Mouse (Mus musculus) megakaryocyte, adult 5-6 weeks (primary cell): Measurements from ENCODE around the gene C77080. TPM values are rescaled to one million over a fixed set of nuclear protein-coding genes. Genes with fewer than 3 reads are reported as not detected.
"Not testable (repeated sequence)": the region's sequence is repeated elsewhere in the genome, so short reads cannot be mapped to it uniquely, and the experiment has no call there.

Source experiments
- ATAC-seq: 2 replicates; pipeline ENCODE4 v1.8.0; 2016; ENCODE audit warnings: mild to moderate bottlenecking, inconsistent platforms; ENCODE audit not compliant: poor library complexity, severe bottlenecking
- total RNA-seq, 2 experiments: library from RNA; stranded (forward) in 1 of 2; stranded (reverse) in 1 of 2; fragments of 153-499, 151-499 nt in 1 of 2; fragments of 221-1000, 200-1000 nt in 1 of 2; gene quantifications; 2 replicates each; pipeline versions ENCODE4 v1.2.3 to v1.2.4; 2015 to 2017

Gene C77080
- total RNA-seq, 2 experiments from 2014 or later: not detected

DNA sequence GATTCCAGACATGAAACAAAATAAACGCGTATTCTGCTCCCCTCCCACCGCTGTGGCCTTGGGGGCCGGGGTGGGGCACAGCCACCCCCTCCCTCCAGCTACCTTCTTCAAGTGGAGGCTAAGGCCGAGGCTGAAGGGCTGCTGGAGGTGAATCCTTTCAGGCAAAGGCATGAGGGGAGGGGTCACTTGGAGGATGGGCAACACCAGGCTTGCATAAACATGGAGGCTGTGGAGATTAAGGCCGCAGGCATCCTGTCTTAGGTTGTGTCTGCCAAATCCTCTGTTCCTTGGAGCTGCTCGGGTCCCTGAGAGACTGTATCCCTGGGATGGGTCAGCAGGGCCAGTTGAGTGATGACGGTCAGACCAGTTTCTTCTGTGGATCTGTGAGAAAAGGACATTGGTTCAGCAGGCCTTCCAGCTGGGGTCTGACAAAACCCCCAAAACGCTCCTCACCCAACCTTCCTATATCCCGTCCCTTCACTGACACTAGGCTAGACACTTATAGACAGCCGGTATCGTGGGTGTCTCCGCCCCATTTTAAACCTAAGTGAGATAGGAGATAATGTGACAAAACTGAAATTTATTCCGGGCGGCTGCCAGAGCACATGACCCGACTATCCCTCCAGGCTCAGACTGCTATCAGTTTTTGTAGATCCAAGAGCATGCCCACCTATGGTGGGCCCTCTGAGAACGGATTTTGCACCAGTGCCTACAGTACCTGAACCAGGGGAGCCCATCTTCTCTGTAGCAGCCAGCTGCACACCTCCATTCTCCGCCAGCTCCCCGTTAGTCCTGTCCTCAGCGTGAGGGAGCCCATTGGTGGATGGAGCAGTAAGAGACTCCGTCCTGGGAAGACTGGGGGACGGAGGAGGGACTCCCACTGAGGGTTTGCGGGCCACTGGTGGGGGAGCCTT is 39.9 kb downstream of the C77080 start:
- ATAC-seq: no peak

DNA sequence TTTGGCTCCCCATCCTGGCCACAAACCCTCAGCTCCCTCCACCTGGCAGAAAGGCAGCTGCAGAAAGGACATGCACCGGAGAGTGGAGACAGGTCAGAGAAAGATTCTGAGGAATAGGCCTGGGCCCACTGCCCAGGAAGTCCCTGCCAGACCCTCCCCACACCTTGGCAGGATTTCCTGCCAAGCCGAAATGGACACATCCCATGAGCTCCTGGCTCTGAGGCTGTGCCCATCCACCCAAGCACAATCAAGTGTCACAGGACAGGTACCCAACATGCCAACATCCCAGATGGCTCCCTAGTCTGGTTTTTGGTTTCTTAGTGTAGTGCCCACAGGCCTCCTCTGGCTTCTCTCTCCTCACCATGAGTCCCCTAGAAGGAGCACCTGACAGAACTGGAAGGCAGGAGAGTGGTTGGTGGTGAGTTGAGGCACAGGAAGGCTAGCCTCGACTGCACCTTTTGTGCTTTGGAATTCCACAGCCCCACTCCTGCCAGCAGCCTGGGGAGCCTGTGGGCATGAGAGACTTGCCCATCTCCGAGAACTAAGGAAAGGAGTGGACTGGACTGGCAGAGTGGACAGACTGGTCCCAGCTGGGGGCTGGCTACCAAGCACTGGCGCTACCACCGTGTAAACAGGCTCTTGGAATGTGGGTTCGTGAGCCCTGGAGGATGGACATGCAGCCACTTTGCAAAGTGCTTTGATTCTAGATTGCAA is 40.7 kb downstream of the C77080 start:
- no peak for ATAC-seq

DNA sequence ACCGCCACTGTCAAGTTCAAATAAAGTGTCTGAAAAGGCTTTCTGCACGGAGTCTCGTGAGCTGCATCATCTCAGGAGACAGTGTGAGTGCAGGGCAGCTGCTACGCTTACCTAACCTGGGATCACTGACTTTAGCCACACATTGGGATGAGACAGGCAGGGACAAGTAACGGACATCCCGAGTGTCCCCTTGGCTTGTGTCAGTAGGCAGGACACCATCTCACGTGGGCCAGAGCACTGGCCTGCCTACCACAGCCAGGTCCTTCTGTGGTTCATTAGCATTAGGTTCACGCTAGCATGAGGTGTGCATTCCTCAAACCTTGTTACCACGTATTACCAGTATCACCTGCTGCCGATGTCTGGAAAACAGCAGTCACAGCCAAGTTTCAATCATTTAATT is 42.0 kb downstream of the C77080 start:
- ATAC-seq: no peak

DNA sequence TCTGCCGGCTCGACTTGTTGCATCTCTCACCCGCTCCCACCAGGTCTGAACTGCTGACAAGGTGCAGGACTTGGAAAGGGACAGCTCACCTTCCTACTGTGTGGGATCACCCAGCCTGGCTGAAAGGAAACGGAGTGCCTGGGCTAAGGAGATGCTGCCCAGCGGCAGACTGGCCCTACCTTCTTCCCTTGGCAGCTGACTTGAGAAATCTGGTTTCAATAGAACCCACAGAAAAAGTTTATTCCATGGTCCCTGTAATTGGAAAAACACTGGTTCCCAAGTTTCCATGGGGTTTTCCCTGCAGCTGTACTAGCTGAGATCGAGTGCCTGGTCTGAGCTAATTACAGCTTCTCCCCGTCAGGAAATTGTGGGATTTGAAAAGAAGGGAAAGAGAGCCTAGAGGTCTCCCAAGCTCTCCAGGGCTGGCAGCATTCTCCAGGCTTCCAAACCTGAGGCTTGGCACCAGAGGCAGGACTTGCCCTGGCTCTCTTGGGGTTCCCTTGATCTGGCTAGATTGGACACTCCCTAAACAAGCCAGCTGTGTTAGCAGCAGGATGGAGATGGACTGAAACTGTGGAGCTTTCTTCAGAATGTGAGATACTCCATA is 42.5 kb downstream of the C77080 start:
- ATAC-seq: no peak

DNA sequence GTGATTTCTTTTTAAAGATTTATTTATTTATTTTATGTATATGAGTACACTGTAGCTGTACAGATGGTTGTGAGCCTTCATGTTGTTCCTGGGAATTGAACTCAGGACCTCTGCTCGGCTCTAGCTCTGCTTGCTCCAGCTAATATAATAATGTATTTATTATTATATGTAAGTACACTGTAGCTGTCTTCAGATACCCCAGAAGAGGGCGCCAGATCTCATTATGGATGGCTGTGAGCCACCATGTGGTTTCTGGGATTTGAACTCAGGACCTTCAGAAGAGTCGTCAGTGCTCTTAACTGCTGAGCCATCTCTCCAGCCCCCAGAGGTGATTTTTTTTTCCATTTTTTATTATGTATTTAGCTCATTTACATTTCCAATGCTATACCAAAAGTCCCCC is 48.7 kb downstream of the C77080 start:
- ATAC-seq: not testable (repeated sequence)

DNA sequence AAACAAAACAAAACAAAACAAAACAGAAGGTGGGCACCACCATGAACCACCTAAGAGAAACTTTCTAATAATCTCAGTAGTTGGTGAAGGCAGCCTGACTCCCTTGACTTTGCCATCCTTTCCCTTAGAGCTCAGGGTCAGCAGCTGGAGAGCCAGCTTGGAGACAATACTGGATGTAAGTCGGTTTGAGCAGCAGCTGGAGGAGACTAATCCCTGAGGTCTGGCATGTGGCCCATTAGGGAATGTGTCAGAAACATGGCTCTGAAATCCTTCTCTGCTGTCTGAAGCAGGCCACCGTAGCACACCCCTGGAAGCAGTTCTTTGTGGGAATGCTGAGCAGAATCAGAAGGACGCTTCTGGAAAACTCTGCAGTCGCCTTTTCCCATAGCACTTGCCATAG is 49.7 kb downstream of the C77080 start:
- ATAC-seq: no peak

DNA sequence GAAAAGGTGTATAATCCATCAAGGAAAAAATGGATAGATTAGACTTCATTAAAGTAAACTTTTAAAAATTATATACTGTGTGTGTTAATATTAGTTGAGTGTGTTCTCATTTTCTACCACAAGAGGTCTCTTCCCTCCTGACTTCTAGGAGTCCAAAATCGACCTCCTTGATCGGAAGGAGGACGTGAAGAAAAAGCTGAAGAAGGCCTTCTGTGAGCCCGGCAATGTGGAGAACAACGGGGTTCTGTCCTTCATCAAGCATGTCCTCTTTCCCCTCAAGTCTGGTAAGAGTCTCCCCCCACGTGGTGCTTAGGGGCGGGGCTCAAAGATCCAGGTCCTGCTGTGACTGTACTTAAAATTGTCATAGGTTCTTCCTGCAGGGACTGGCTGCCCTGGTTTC is 51.7 kb downstream of the C77080 start:
- no peak for ATAC-seq

DNA sequence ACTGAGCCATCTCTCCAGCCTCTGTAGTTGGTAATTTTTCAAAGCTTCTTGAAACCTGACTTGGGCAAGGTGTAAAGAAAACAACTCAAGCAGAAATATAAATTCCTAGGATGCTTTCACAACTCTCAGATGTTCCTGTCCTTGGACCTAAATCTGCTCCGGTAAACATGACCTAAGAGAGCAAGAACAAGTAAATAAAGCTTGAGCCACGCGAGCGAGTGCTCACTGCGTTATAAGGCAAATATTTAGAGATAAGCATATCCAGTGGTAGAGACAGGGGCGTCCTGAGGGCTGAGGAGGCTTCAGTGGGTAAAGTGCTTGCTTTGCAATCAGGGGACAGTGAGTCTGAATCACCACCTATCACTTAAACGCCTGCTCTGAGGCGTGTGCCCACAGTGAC is 54.4 kb downstream of the C77080 start:
- ATAC-seq: no peak

DNA sequence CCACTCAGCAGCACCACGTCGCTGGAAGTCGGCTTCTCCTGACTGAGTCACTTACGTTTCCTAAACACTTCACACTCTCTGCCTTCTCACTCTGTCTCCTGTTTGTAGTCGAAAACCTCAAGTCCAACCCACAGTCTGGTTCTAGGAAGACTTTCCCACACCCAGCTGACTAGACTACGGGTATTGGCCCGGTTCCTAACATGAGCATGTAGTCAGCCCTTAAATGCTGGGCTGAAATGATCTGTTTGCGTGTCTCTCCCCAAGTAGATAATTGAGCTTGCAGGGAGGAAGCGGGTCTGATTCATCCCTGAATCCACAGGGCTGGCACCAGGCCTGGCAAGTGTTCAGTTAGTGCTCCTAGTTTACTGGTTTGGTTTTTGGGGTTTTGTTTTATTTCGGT is 56.5 kb downstream of the C77080 start:
- ATAC-seq: no peak

DNA sequence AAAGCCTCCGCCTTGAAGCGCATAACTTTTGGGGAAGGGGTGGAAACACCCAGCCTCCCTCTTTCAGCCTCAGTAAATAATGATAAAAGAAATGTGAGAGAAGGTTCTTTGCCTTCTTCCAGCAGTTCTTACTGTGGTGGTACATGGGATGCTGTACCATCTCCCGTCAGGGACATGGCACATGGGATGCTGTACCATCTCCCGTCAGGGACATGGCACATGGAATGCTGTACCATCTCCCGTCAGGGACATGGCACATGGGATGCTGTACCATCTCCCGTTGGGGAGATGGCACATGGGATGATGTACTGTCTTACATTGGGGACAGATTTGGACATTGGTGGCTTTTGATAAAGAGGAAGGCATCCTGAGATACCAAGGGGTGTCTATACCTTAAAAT is 63.7 kb downstream of the C77080 start:
- no peak for ATAC-seq

DNA sequence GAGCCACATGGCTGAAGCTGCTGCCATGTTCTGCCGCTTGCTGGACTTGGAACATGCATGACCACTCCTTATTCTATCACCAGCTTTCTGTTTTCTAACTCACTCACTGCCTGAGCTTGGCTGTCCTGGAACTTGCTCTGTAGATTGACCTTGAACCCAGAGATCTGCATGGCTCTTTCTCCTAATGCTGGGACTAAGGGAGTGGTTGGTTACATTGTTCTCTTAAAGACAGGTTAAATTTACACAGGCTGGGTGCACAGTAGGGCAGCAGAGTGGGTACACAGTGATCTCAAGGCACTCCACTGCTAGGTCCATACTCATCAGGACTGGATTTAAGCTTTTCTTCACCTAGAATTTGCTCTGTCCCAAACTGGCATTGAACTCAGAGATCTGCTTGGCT is 66.9 kb downstream of the C77080 start:
- no peak for ATAC-seq

DNA sequence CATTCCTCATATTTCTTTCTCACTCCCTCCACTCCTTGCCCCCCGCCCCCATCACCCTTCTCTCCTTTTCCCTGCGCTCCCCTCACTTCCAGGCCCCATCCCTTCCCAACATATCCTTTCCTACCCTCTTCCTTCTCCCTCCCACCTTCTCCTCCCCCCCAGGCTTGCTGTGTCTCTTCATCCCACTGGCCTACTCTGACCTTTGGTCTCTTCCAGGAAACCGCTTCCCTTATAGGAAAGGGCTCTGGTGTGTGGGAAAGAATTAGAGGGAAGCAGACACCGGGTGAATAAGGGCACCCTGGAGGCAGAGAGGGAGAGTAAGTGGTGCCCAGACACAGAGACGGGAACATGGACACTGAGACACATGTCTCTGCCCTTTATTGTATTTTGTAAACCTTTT is 69.5 kb downstream of the C77080 start:
- ATAC-seq: no peak

DNA sequence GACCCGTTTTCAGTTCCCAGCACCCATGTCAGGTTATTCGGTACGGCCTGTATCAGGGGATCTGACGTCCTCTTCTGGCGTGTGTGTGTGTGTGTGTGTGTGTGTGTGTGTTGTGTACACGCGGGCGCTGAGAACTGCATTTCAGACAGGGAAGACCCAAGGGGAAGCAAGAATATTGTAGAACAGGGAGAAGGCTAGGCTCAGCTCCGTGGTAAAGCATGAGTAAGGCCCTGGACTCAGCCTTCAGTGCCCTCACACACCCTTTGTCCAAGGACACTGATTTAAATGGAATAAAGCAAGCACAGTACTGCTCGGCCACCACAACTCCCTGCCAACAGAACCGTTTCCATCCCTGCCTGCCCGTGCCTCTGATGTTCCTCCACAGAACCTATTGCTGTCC is 70.7 kb downstream of the C77080 start:
- no peak for ATAC-seq

DNA sequence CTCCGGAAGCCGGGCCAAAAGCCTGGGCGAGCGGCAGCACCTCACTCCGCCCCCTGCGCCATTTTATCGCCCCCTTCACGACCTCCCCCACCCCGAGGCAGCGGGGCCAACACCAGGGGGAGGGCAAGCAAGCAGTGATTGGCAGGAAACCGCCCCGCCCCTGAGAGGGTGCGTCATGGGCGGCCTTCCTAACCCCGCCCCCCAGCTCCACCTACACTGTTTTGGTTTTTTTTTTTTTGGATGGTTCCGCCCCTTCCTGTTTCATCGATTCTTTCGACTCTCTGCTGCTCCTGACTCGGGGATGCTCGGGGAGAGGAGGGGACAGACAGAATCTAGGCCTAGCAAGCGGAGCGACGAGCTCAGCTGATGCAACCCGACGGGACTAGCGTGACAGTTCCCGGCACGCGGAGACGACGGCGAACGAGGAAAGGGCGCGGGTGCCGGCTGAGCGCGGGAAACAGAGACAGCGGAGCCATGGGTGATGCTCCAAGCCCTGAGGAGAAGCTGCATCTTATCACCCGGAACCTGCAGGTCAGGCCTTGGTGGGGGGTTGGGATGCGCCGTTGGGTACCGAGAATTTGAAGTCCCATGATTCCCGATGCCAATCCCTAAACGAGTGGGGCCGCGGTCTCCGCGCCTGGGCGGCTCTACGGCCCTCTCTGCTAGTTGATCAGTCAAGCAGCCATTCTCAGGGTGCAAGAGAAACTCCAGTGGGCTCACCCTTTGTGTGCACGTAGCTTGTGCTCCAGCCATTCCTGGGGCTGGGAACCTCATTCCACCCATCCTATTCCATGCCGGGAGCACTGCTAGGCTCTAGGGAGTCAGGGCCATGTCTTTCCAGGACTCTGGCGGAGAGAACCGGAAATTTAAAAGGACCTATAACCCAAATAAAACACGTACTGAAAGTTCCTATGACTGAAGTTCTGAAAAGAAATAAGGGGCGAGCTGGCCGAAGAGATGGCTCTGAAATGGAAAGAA is 71.4 kb downstream of the C77080 start, which contains the start of the genes S100pbp and Yars:
TSS of gene S100pbp (minus strand) at position 186 of the 978 bp plus-strand sequence.
TSS of gene Yars (plus strand) at position 219 of the 978 bp plus-strand sequence.
- peak; percentile 95 for ATAC-seq

DNA sequence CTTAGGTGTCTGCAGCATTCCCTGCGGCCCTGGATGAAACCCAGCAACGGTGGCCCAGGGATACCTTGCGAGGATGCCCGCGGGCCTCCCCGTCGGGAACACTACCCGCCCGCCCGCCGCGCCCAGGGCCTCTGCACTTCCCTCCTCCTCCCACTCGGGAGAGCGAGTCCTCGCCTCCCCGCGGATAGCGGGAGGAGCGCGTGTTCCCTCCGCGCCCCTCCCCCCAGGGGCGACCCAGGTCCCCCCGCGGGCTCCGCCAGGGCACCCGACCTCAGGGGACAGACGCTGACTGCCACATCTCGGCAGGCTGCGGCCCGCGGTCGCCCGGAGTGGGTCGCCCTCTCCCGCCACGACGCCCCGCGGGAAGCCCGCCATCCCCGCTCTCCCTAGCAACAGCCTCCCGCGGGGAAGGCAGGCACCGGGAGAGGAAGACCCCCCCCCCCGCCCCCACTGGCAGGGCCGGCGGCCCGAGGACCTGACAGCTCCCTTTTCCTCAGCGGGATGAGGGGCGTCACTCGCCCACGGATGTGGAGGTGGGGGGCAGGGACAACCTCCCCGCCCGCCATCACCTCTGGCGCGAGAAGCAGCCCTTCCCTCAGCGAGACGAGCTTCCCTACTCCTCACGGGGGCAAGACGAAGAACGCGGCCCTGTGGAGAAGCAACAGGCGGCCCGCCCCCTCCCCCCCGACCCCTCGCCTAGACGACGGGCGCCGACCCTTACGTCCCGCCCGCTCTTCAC is 72.2 kb downstream of the C77080 start:
- peak; percentile 17 for ATAC-seq

DNA sequence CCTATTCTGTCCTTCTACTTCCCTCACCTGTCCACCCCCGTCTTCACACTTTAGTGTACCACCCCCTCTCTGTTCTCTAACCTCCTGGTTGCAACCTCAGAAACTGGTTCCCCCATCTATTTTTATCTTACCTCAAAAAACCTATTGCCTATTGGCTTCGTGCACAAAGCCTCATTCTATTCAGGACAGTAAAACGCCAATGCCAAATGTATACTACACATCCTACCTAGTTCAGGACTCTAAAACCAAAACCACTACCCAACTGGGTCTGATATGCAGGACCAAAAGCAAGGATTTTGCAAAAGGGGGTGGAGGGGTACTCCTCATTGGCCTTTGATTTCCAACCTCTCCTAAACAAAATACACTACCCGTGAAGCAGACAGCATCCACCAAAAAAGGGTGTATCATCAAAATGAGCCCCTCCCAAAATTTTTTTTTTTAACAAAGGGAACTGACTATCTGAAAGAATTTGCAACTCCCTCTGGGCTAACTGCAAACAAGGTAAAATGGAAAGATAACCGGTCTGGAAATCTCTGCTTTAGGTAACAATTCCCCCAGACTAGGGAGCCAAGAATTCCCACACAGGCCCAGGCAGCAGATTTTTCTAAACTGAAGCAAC is 73.1 kb downstream of the C77080 start:
- ATAC-seq: no peak

DNA sequence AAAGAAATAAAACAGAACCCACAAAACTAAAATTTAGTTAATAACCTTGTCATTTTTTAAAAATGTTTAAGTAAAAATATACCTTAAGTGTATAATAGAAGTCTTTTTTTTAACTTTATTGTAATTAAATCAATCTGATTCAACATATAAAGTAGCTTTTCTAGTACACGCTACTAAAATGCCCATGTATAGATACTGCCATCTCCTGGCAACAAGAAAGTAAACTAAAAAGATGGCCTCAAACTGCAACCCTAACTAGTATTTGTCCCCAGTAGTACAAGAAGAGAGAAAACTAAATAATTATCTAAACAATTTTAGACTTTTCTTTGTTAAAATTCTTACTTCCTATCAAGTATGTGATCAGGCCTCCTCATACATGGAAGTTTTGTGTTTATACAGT is 81.6 kb downstream of the C77080 start:
- no peak for ATAC-seq

DNA sequence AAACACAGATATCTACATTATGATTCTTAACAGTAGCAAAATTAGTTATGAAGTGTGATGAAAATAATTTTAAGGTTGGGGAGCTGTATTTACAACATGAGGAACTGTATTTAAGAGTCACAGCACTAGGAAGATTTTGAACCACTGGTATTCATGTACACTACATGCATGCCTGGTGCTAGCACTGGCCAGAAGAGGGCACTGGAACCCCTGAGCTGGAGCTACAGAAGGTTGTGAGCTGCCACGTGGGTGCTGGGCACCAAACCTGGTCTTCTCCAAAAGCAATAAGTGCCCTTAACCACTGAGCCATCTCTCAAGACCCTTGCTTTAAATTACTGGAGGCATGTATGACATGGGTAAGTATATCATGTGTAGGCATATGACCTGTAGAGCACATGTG is 88.7 kb downstream of the C77080 start:
- ATAC-seq: no peak
